Mouse (Mus musculus): ENCODE measurements at regions not wholly inside any gene's neighbourhood (a gene's known extent, or its start where the extent isn't known, plus 50 kb on each side); places are given as distances from the start of the nearest gene placed in this dataset.

- no peaks in the 10 kb centered on the region for H3K27me3 ChIP-seq (replicated peaks)
- 73% methylated on average over 9 of the region's 9 CpGs for WGBS
- no peak overlapping the region for H3K9ac ChIP-seq
- no peaks in the 10 kb centered on the region for H3K36me3 ChIP-seq (replicated peaks)
- no peaks in the 10 kb centered on the region for H3K9me3 ChIP-seq
- ATAC-seq (replicated peaks): no peak
- H3K4me3 ChIP-seq: no peak overlapping the region
- H3K27ac ChIP-seq: no peak overlapping the region
- H3K4me1 ChIP-seq: peaks cover 4% of the 10 kb centered on the region; the same call in 1 of the 2 replicates
- no peak overlapping the region for H3K4me2 ChIP-seq
Observed at GRCm38 (mm10) chr13:92988600-92988999, 144.0 kb downstream of the Mtx3 start.

- Histone ChIP-seq H3K4me2 (no peak overlapping the region), H3K27me3 (replicated peaks) (no peaks in the 10 kb centered on the region), H3K9ac (no peak overlapping the region), H3K4me1 (peaks cover 4% of the 10 kb centered on the region; the same call in 1 of the 2 replicates), H3K9me3 (no peaks in the 10 kb centered on the region), H3K36me3 (replicated peaks) (no peaks in the 10 kb centered on the region), H3K4me3 (no peak overlapping the region), H3K27ac (no peak overlapping the region)
- 85% methylated on average over 14 of the region's 14 CpGs for WGBS
- ATAC-seq (replicated peaks): no peak
Observed at GRCm38 (mm10) chr13:92990316-92991206, 146.0 kb downstream of the Mtx3 start.

Measured in midbrain, embryonic 15.5 days (tissue).